Mouse (Mus musculus) intestine, embryonic 16.5 days (tissue): ENCODE results near the gene Tbc1d10c. TPM values are rescaled to one million over a fixed set of nuclear protein-coding genes. Genes with fewer than 3 reads are reported as not detected.
A peak's percentile ranks its signal among the peaks of the same experiment; 100 is the strongest.

Experiments used
- ATAC-seq: fragments of 200-750 bp; cut with Nextera tagmentation; 2 replicates; pipeline ENCODE4 v1.8.0; 2017; ENCODE audit warnings: moderate TSS enrichment, moderate library complexity
- H3K27ac ChIP-seq: fragments of 300-500 bp; sonication (generic); 2 replicates; pipeline ENCODE4 v1.5.1; 2014; ENCODE audit warnings: mild to moderate bottlenecking, low read length
- H3K27me3 ChIP-seq: fragments of 300-500 bp; sonication (generic); replicated peaks from 2 replicates; pipeline ENCODE4 v1.6.1; 2014; ENCODE audit warnings: low read length, control low read depth, mixed read lengths; ENCODE audit not compliant: control insufficient read depth, insufficient read depth
- H3K36me3 ChIP-seq: fragments of 300-500 bp; sonication (generic); 2 replicates; pipeline ENCODE4 v1.6.1; 2014; ENCODE audit warnings: low read length, control low read depth; ENCODE audit not compliant: control insufficient read depth, insufficient read depth
- H3K4me1 ChIP-seq: fragments of 300-500 bp; sonication (generic); 2 replicates; pipeline ENCODE4 v1.6.1; 2014; ENCODE audit warnings: low read length, control low read depth, mixed read lengths; ENCODE audit not compliant: control insufficient read depth, insufficient read depth
- H3K4me2 ChIP-seq: fragments of 300-500 bp; sonication (generic); 2 replicates; pipeline ENCODE4 v1.6.1; 2014; ENCODE audit warnings: low read depth, low read length, control low read depth
- H3K4me3 ChIP-seq: fragments of 300-500 bp; sonication (generic); 2 replicates; pipeline ENCODE4 v1.5.1; 2014; ENCODE audit warnings: mild to moderate bottlenecking, low read length
- H3K9ac ChIP-seq: fragments of 300-500 bp; sonication (generic); 2 replicates; pipeline ENCODE4 v1.6.1; 2014; ENCODE audit warnings: low read depth, low read length
- H3K9me3 ChIP-seq: fragments of 300-500 bp; sonication (generic); 2 replicates; pipeline ENCODE4 v1.6.1; 2016; ENCODE audit warnings: low read length, control low read depth; ENCODE audit not compliant: control insufficient read depth
- WGBS: fragments of 180-500 bp; shearing (Covaris S2); extraction: QIAGEN DNeasy Blood & Tissue Kit; methylation state at CpG from one replicate; pipeline ENCODE4 v1.1.7; 2014; 5-methylcytosine and 5-hydroxymethylcytosine counted together
- polyA plus RNA-seq: library from polyadenylated mRNA; unstranded; fragments of >200 nt; fragmentation: Nextera tagmentation; extraction: Ambion mirVana; gene quantifications from 2 replicates; pipeline ENCODE4 v1.2.1, GENCODE M21; 2015

Gene Tbc1d10c
- polyA plus RNA-seq, 1 experiment from 2014 or later: 4.0 TPM

DNA sequence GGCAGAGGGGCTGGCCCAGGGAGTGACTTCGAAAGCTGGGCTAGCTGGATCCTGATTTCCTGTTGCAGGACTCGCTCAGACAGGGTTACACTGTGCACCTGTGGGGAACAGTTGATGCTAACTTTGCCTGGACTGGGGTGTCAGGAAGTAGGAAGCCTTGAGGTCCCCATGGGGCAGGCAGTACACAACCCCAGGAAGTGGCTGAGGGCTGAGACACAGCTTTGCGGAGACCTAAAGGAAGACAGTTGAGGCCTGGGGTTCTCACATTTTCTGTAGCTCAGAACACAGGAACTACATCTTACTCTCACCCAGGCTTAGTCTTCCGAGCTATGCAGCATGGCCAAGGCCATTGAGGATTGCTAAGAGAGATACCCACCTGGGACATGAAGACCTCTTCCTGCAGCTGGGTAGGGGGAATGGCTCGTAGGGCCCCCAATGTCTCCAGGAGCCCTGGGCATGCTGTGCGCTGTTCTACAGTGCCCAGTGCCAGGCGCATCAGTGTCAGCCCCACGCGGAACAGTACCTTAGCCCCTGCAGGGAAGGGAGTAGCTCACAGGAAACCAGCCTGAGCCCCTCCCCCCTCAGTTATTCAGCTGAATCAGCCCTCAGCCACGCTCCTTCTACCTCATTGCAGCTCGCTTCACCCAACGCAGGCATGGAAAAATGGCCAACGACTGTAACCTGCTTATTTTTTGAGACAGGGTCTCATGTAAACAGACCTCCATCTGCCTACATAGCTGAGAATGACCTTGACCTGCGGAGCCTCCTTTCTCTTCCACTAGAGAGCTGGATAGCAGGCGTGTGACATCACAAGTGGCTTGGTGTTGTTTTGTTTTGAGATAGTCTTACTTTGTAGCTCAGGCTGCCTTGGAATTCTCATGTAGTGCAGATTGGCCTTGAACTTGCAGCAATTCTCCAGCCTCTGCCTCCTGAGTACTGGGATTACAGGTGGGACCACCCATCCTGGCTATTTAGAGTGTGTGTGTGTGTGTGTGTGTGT is 5.8 kb downstream of the Tbc1d10c start:
- Histone ChIP-seq H3K9me3 (no peaks in the 10 kb centered on the region), H3K4me2 (no peak overlapping the region), H3K4me1 (peaks cover 12% of the 10 kb centered on the region), H3K36me3 (no peaks in the 10 kb centered on the region), H3K27ac (no peak overlapping the region), H3K9ac (no peak overlapping the region), H3K27me3 (no peaks in the 10 kb centered on the region), H3K4me3 (no peak overlapping the region)
- 51% methylated on average over 15 of the region's 15 CpGs for WGBS
- ATAC-seq: 0 out of 2 replicates have a peak, but pooled peaks have one; percentile 32

DNA sequence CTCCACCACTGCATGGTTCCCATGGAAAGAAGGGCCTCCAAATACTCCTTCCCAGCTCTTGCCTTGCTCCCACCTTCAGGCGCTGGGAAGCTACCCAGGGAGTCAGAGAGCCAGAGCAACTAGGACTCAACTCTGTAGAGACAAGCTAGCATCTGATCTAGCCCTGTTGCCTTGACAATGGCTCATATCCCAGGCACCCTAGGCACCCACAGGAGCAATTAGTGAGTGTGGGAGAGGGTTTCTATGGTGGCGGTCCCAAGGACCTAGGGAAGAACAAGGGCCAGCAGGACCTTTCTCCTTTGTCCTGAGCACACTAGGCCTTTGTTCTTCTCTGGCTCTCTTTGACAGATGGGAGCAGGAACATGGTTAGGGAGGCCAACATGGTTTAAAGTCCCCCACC is 7.4 kb downstream of the Tbc1d10c start:
- H3K9ac ChIP-seq: no peak overlapping the region
- H3K27ac ChIP-seq: no peak overlapping the region
- no peaks in the 10 kb centered on the region for H3K36me3 ChIP-seq
- no peaks in the 10 kb centered on the region for H3K27me3 ChIP-seq
- ATAC-seq: no peak
- peaks cover 12% of the 10 kb centered on the region for H3K4me1 ChIP-seq
- H3K4me2 ChIP-seq: no peak overlapping the region
- H3K4me3 ChIP-seq: no peak overlapping the region
- H3K9me3 ChIP-seq: no peaks in the 10 kb centered on the region
- WGBS: 84% methylated on average over 2 of the region's 2 CpGs

GRCm38 (mm10) chr19:4181892-4182291 is 9.2 kb downstream of the Tbc1d10c start:
- Histone ChIP-seq H3K9me3 (no peaks in the 10 kb centered on the region), H3K27me3 (no peaks in the 10 kb centered on the region), H3K9ac (no peak overlapping the region), H3K36me3 (no peaks in the 10 kb centered on the region), H3K4me2 (no peak overlapping the region), H3K4me1 (peaks cover 12% of the 10 kb centered on the region), H3K27ac (no peak overlapping the region), H3K4me3 (no peak overlapping the region)
- peak; percentile 45; the same call in 1 of the 2 replicates for ATAC-seq
- 29% methylated on average over 3 of the region's 3 CpGs for WGBS

- H3K27ac ChIP-seq: no peak overlapping the region
- no peak overlapping the region for H3K4me2 ChIP-seq
- H3K4me1 ChIP-seq: peaks cover 15% of the 10 kb centered on the region
- no peak overlapping the region for H3K4me3 ChIP-seq
- H3K36me3 ChIP-seq: no peaks in the 10 kb centered on the region
- no peaks in the 10 kb centered on the region for H3K27me3 ChIP-seq
- no peak overlapping the region for H3K9ac ChIP-seq
- no peak for ATAC-seq
- WGBS: 87% methylated on average over 7 of the region's 7 CpGs
- no peaks in the 10 kb centered on the region for H3K9me3 ChIP-seq
These were observed 10.7 kb downstream of the Tbc1d10c start for GRCm38 (mm10) chr19:4180411-4180810.

DNA sequence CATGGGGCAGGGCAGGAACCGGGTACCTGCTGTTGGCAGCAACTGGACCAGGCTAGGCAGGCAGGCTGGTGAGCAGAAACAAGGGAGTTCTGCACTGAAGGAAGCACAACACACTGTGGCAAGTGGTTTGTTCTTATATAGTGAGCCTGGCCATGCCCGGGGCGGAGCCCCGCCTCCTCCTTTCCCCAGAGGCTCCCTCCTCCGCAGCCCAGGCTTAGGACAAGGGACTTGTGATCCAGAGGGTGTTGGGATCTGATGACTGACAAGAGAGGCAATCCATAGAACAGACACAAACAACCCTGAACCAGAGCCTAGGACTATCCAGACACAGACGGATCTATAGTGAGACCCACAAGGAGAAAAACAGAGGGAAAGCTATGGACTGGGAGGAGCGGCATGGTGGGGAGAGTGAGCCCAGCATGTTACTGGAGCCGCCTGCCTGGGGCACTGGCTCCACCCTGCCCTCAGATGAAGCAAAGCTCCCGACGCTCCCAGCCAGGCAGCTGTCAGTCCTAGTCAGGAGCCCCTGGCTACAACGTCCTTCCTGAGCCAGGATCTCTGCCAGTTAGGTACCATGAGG is 15.6 kb downstream of the Tbc1d10c start, which contains the start of gene Carns1:
TSS of gene Carns1 (minus strand) at position 112 of the 580 bp plus-strand sequence.
- ATAC-seq: peak; percentile 84
- 5% methylated on average over 11 of the region's 11 CpGs for WGBS
- peak within 1 kb of the TSS; percentile 48 for H3K9ac ChIP-seq
- no peak within 1 kb of the TSS for H3K27ac ChIP-seq
- peak within 1 kb of the TSS; percentile 3; the same call in 1 of the 2 replicates for H3K4me3 ChIP-seq
- peak within 1 kb of the TSS; percentile 55 for H3K4me2 ChIP-seq
- H3K27me3 ChIP-seq: no peaks in the 10 kb centered on the region
- H3K36me3 ChIP-seq: no peaks in the 10 kb centered on the region
- H3K4me1 ChIP-seq: peaks cover 15% of the 10 kb centered on the region
- H3K9me3 ChIP-seq: no peaks in the 10 kb centered on the region

- Histone ChIP-seq H3K27ac (no peak overlapping the region), H3K9ac (0 out of 2 replicates have a peak overlapping the region, but pooled peaks have one; percentile 5)
- ATAC-seq: no peak
These were observed 18.2 kb downstream of the Tbc1d10c start for GRCm38 (mm10) chr19:4172925-4173324.

DNA sequence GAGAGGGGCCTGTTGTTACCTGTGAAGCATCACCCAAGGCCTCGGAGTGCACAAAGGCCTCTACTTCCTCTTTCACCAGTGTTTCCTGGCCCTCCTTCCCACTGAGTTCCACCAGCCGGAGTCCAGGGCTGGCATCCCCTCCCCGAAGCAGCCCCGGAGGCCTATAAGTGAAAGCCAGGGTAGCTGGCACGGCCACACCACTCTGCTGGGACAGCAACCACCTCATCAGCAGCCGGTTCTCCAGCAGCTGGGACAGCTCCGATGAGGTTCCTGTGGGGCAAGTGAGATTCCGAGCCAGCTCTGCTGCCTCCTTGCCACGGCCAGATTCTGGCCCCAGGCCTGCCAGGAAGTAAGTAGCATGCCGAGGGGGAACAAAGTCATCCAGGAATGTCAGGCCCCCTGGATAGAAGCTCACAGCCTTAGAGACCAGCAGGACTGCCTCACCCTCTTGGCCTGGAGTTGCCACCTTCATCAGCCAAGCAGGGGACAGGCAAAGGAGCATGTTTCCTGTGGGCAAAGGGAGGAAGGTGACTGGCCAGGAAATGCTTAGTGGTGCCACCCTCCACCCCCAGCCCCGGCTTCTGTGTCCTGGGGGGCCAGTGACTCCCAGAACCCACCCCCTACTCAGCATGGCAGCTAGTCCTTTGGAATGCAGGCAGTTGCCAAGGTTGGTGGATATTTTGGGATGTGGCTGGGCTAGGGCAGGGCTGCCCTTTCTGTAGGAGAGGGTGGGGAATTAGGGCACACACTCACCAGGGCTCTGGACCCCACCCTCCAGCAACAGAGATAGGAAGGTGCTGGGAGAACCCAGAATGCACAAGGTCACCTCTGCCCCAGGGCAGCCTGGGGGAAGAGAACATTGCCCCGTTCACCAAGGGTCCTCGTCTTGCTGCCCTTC is 19.4 kb downstream of the Tbc1d10c start:
- Histone ChIP-seq H3K27ac (no peak overlapping the region), H3K9me3 (no peaks in the 10 kb centered on the region)

More at GRCm38 (mm10) chr19:4172925-4173324, 18.2 kb downstream of the Tbc1d10c start:
- Histone ChIP-seq H3K27me3 (no peaks in the 10 kb centered on the region), H3K4me2 (no peak overlapping the region), H3K4me3 (no peak overlapping the region), H3K36me3 (no peaks in the 10 kb centered on the region), H3K9me3 (no peaks in the 10 kb centered on the region), H3K4me1 (peaks cover 20% of the 10 kb centered on the region)
- 64% methylated on average over 11 of the region's 11 CpGs for WGBS

GRCm38 (mm10) chr19:4170723-4171392 is 20.2 kb downstream of the Tbc1d10c start:
- Histone ChIP-seq H3K36me3 (no peaks in the 10 kb centered on the region), H3K9ac (0 out of 2 replicates have a peak overlapping the region, but pooled peaks have one; percentile 22), H3K27me3 (no peaks in the 10 kb centered on the region), H3K9me3 (no peaks in the 10 kb centered on the region), H3K27ac (no peak overlapping the region), H3K4me2 (no peak overlapping the region), H3K4me3 (no peak overlapping the region), H3K4me1 (peaks cover 19% of the 10 kb centered on the region)
- no peak for ATAC-seq
- WGBS: 91% methylated on average over 10 of the region's 10 CpGs

More for the DNA sequence above, 19.4 kb downstream of the Tbc1d10c start:
- Histone ChIP-seq H3K4me3 (no peak overlapping the region), H3K4me2 (no peak overlapping the region), H3K9ac (peak overlapping the region; percentile 22; the same call in 1 of the 2 replicates), H3K36me3 (no peaks in the 10 kb centered on the region), H3K27me3 (no peaks in the 10 kb centered on the region), H3K4me1 (peaks cover 20% of the 10 kb centered on the region)
- ATAC-seq: no peak
- 58% methylated on average over 13 of the region's 13 CpGs for WGBS
